Mouse (Mus musculus): ENCODE measurements around the gene Dhx16.
"Not testable (repeated sequence)": the region's sequence is repeated elsewhere in the genome, so short reads cannot be mapped to it uniquely, and the experiment has no call there.

Gene Dhx16

DNA sequence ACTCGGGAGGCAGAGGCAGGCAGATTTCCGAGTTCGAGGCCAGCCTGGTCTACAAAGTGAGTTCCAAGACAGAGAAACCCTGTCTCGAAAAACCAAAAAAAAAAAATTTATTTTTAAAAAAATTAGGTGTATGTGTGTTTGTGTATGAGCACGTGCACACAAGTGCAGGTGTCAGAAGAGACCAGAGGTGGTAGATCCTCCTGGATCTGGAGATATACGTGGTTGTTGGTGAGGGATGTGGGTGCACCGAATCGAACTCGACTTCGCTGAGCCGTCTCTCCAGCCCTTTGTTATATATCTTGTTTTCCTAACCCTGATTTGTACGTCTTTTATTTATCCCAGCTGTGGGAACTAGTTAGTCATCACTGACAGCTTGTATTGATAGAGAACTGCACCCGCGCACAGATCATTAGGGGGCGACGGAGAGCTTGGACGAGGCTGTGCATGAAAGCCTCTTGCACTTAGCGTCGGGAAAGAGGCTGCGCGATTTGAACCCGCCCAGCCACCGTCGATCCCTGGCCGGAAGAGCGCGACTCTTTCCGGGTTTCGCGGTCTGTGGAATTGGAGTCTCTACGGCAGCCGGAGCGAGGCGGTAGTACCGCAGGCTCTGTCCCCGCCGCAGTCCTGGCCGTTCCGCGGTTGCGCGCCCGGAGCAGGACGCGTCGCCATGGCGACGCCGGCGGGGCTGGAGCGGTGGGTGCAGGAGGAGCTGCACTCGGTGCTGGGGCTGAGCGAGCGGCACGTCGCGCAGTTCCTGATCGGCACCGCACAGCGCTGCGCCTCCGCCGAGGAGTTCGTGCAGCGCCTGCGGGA lies at the start of gene Dhx16:
TSS of gene Dhx16 (plus strand) at position 575 of the 813 bp plus-strand sequence.
- DNase-seq, result peak; percentile 98

DNA sequence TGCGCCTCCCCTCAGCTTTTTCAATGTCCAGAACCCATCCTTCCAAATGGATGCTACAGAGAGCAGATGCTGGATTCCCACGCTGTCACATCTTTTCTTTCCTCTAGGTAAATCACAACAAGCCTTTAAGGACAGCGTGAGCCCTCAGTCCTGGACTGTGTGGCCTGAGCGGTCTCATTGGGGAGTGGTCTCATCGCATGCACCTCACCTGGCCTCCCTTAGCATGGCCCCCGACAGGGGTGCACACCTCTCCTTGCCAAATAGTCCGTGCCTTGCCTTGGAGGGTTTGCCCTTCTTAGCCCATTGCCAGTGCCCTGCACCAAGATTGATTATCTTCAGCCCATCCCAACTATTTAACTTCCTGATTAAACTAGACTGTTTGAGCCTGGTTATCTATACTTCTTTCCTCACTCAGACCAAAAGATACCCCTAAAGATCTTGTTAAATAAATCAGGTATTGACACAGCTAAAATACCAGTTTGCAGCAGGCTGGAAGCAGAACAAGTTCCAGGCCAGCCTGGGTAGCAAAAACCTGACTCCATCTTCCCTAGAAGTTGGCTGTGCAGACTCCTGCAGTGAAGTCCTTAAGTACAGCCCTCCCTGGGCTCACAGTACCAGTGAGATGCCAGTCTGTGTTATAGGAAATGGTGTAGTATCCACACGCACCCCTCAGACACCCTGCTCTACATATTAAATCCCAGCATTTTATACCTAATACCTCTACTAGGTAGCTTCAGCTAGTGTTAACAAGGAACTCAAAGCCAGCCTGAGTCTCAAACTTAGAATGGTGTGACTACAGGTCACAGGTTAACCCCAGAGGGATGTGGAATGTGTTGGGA lies 47.0 kb upstream of the Dhx16 start:
- no peak for DNase-seq

DNA sequence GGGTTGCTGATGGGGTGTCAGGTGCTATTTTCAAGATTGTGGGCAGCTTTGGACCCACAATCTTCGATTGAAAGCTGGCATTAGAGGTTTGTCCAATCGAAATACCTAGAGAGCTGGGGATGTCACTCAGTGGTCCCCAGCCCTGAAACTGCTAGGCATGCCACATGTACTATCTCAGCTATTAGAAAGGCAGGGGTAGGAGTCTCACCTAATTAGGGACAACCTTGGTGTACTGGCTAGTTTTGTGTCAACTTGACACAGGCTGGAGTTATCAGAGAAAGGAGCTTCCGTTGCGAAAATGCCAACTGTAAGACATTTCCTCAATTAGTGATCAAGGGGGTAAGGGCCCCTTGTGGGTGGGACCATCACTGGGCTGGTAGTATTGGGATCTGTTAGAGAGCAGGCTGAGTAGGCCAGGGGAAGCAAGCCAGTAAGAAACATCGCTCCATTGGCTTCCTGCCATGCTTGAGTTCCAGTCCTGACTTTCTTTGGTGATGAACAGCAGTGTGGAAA lies 46.3 kb upstream of the Dhx16 start:
- no peak for DNase-seq

DNA sequence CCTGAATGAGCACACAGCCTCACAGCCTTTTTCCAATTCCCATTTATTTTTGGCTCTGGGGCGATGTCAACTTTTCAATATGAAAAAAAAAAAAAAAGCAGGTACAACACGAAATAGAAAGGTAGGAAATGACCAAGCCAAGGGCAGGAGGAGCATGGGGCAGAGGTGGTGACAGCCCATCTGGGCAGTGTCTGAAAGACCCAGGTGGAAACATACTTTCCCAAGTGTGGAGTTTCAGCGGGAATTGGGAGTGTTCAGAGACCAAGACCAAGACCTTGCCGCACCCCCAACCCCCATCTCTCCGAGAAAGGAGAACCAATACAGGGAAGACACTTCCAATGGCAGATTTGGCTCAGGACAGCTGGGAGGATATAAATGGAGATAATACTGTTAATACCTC lies 45.7 kb upstream of the Dhx16 start:
- DNase-seq, result no peak

DNA sequence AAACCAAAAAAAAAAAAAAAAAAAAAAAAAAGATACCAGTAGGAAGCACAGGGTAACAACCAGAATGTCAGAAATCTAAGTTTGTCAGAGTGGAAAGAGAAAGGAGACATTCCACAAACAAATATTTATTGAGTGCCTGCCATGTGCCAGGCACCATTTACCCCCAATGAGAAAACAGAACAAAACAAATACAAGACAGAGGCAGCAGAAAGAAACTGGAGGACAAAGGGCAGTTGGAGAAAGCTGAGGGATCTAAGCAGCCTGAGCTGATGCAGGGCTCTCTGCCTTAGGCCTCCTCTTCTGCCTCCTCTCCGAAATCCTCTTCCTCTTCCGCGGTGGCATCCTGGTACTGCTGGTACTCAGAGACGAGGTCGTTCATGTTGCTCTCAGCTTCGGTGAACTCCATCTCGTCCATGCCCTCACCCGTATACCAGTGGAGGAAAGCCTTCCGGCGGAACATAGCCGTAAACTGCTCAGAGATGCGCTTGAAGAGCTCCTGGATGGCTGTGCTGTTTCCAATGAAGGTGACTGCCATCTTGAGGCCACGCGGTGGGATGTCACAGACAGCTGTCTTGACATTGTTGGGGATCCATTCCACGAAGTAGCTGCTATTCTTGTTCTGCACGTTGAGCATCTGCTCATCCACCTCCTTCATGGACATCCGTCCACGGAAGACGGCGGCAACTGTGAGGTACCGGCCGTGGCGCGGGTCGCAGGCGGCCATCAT lies 44.8 kb upstream of the Dhx16 start:
- DNase-seq, result no peak

DNA sequence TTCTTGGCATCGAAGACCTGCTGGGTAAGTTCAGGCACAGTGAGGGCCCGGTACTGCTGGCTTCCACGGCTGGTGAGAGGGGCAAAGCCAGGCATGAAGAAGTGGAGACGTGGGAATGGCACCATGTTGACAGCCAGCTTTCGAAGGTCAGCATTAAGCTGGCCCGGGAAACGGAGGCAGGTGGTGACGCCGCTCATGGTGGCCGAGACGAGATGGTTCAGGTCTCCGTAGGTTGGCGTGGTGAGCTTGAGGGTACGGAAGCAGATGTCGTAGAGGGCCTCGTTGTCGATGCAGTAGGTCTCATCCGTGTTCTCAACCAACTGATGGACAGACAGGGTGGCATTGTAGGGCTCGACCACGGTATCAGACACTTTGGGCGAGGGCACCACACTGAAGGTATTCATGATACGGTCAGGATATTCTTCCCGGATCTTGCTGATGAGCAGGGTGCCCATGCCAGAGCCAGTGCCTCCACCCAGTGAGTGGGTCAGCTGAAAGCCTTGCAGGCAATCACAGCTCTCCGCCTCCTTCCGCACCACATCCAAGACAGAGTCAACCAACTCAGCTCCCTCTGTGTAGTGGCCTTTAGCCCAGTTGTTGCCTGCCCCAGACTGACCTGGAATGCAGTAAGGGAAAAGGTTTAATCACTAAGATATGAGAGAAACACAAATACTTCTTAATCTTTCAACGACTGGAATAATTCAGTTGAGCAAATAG lies 44.0 kb upstream of the Dhx16 start:
- DNase-seq, result no peak

DNA sequence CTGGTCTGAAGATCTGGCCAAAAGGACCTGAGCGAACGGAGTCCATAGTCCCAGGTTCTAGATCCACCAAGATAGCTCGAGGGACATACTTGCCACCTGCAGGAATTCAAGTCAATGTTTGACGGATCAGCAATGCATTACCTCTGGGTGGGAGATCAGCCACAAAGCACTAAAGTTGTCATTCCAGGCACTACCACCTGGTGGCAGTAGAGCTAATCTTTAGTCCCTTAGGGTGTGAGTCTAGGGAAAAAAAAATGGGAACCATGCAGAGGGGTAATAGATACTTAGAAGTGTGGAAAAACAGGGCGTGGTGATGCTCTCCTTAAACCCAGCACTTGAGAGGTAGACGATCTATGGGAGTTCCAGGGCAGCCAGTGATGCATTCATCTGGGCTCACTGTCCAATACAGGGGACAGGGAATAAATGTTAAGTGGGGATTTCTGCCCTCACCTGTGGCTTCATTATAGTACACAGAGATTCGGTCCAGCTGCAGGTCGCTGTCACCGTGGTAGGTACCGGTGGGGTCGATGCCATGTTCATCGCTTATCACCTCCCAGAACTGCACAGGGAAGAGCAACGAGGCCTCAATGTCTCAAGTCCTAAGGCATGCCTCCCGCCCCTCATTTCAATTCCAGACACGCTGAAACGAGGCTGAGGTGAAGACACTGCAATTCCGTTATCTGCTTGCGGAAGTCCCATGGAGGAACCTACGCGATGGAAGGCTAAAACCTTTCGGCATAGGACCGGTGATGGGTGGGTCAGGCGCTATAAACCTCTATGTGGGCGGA lies 43.2 kb upstream of the Dhx16 start:
- DNase-seq, result peak; percentile 88

DNA sequence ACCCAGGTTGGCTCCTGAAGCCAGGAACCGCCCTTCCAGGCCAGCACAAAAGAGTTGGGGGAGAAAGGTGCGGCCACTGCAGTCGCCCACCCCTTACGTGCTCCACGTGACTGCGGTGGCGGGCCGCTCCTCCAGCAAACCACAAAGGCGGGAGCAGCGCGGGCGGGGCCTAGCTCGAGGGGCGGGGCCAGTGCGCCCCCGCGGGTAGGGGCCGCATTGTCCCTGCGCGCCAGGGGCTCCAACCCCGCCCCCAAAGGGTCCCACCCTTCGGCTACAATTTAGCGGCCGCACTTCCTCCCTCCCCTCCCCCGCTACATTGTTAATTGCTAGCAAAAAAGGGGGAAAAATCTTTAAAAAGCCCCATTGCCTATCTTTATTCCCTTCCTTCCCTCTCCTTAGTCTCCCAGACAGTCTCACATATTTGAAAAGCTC lies 42.6 kb upstream of the Dhx16 start:
- DNase-seq, result peak; percentile 97

DNA sequence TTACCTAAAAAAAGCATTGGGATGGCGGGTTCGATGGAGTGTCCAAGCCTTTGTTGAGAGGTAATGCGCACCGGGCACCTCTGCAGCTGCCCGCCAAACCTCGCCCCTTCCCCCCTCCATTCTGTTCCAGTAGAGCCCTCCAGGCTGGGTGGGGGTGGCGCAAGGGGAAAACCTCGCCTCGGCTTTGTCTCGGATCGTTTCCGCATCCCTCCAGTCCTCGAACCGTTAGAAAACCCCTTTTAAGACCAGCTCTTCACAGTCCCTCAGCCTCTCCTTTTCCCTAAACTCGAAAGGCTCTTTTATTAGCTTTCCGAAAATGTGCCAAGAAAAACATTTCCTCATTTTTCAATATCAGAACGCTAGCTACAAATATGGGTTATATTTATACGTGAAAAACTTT lies 42.1 kb upstream of the Dhx16 start:
- peak; percentile 81 for DNase-seq

DNA sequence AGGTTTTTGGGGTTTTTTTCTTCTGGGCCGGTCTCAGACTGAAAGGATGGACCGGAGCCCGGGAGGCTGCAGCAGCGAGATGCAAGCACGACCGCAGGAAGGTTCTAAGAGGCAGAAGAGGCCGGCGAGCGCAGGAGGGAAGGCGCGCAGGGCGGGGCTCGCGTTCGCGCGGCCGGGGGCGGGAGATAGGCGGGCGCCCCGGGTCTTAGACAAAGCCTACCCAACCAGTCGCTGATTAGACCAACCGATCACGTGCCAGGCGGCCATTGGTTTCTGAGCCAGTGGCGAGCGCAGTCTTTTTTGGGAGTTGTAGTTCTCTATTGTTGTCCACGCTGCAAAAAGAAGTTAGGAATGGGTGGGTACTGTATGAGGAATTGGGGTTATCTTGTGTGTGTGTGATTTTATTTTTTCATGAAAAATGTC lies 41.5 kb upstream of the Dhx16 start, which contains the start of gene Tubb5:
TSS of gene Tubb5 (minus strand) at position 185 of the 423 bp plus-strand sequence.
- DNase-seq, result peak; percentile 96

DNA sequence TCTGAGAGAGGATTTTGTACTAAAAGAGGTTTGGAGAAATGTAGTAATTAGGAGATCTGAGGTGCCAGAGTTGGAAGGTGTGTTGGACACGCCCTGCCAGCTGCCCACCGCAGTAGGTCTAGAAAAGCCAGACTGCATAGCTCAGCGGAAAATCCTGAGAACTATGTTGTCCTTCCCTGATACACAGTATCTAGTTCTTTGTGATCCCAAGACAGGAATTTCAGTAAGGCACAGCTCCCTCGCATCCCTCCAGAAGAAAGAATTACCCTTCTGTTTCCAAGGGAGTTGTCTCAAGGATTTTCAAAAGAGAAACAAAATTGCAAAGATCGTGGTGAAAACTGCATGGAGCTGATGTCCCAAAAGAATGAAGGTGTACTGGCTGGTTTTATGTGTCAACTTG lies 41.0 kb upstream of the Dhx16 start:
- DNase-seq, result no peak

DNA sequence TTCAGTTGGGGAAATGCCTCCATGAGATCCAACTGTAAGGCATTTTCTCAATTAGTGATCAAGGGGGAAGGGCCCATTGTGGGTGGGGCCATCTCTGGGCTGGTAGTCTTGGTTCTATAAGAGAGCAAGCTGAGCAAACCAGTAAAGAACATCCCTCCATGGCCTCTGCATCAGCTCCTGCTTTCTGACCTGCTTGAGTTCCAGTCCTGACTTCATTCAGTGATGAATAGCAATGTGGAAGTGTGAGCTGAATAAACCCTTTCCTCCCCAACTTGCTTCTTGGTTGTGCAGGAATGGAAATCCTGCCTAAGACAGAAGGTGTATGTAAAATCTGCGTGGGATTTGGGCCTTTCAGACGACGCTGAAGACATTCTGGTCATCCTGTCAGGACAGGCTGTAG lies 40.6 kb upstream of the Dhx16 start:
- DNase-seq, result not testable (repeated sequence)

DNA sequence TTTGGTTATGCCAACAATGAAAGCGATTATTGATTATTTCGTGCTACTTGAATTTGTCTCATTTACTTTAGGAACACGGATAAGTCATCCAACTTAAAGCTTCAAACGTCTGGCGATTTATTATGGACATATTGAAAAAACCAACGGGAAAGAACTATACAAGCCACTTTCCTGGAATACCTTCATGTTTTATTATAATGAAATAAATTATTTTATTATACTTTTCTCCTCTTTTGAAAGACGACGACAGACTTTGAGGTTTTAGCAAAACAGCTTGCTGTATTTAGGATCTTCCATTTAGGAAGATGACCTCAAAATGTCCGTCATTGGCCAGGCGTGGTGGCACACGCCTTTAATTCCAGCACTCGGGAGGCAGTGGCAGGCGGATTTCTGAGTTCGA lies 39.1 kb upstream of the Dhx16 start:
- no peak for DNase-seq

DNA sequence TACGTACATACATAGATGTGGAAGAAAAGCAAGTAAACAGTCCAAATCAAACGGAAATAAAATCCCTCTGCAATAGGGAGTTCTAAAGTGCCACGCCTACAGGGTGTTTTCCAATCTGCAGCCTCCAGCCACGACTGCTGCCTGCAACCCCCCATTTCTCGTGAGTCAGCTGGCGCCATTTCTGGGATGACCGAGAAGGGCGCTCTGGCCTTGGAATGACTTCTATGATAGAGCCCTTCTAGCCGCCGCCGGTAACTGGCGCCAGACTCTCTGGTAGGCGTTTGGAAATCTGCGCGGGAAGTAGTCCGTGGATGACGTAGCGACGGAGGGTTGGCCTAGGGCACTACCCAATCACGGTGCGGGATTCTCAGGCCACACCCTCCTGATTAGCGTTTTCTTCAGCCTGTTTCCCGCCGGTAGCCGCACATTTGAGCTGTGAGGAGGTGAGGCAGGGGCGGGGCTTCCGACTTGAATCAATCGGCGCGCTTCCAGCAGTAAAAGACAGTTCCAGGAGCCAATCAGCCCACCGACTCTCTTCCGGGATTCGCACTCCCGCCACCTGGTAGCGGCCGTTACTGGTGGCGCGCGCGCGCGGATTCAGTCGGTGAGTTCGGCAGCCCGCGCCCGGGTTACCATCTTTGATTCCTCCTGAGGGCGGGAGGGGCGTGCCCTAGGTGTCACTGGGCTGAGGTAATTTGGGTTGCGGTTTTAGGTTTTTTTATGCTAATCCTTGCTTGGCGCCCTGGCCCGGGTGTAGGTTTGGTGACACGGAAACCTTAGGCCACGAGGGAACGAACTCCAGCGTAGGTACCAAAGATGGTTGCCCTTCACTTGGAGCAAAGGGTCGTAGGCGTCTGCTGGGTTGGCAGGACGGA lies 38.3 kb upstream of the Dhx16 start, which contains the start of gene Mdc1:
TSS of gene Mdc1 (plus strand) at position 440 of the 875 bp plus-strand sequence.
- DNase-seq, result peak; percentile 99

DNA sequence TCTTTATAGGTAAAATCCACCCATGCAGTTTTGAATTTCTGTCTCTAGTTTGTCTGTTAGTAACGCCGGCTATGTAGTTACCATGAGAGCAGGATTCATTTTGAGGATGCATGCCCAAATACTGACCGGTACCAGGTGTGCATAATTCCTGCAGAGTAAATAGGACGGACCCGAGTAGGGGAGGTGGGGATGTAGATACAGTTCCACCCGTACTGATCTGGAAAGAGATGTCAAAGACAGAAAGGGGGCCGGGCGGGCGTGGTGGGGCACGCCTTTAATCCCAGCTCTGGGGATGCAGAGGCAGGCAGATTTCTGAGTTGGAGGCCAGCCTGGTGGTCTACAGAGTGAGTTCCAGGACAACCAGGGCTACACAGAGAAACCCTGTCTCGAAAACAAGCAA lies 37.6 kb upstream of the Dhx16 start:
- no peak for DNase-seq

DNA sequence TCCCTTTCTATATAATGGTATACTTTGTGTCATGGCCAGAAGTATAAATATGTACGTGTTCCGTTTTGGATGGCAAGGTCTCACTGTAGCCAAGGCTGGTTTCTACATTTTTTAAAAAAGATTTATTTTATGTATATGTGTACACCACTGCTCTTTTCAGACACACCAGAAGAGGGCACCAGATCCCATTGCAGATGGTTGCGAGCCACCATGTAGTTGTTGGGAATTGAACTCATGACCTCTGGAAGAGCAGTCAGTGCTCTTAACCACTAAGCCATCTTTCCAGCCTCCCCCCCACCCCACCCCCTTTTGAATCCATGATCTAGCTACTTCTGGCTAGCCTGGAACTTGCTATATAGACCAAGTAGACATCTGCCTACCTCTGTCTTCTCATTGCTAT lies 36.1 kb upstream of the Dhx16 start:
- no peak for DNase-seq

DNA sequence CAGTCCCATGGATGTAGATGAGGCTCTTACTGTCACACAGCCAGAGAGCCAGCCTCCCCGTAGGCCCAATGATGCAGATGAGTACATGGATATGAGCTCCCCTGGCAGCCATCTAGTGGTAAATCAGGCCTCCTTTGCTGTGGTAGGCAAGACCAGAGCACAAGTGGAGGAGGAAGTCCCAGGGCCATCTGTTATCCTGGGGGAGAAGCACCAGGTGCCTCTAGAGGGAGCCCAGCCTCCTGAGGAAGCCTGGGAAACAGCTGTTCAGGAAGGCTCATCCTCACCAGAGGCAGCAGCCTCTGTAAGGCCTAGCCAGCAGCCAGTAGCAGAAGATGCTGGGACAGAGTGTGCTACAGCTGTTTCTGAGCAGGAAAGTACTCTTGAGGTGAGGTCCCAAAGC lies 31.5 kb upstream of the Dhx16 start:
- no peak for DNase-seq

DNA sequence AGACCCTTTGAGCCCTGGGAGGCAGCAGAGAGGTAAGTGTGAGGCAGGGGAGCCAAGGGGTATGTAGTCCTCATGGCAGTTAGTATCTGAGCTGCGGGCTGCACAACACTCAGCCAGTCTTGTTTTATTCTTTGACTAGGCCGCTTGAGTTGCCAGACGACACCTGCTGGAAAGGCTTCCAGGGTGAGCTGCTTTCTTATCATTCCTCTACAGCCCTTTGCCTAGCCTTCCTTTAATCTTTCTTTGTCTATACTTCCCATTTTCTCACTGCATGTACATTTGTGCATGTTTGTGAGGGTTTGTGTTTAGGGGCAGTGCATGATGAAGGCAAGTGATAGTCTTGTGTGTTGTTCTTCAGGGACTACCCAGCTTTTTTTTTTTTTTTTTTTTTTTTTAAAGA lies 28.6 kb upstream of the Dhx16 start:
- no peak for DNase-seq

DNA sequence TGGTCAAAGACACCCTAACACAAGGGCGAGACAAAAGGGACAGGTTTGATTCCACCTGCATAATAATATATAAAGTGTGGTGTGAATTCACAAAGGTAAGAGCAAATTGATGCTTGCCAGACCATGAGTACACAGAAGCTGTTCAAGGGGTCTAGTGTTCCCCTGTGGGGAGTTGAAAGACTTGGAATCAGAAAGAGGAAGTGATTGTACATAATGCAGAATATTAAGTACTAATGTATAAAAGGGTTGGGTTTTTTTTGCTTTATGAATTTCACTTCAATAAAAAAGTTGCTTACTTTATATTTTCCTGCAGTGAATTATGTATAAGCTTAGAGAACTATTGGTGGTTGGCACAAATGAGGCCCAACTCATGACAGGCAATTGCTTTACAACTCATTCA lies 20.2 kb upstream of the Dhx16 start:
- DNase-seq, result no peak

DNA sequence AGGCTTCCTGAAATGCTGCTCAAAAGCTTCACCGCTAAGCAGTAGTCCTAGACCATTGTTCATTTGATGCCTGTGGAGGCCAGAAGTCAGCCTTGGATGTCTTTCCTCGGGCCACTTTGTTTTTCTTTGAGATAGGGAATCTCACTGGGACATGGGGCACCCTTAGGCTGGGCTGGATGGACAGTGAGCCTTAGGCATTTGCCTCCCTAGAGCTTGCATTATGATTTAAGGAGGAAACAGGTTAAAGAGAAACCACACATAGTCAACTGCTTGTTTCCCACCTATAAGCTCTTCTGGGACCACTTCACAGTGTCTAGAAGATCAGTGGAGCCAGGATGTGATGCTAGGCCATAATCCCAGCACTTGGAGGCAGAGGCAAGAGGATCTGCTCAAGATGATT lies 19.8 kb upstream of the Dhx16 start:
- no peak for DNase-seq

DNA sequence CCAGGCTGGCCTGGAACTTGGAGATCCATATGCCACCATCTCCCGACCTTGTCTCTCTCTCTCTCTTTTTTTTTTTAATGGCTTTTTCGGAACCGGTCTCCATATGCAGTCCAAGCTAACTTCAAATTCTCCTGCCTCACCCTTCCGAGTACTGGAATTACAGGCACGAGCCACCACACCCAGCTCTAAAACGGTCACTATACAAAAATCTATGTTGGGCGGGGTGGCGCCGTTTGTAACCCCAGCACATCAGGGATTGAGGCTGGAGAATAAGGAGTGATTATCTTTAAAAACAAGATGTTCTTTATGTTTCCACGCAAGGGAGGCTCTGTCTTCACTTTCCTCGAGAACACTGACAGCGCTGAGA lies 18.8 kb upstream of the Dhx16 start:
- DNase-seq, result no peak
